Mouse (Mus musculus) ES-Bruce4 (cell line): Measurements from ENCODE around the gene Bcl11b. TPM values are rescaled to one million over a fixed set of nuclear protein-coding genes. Genes with fewer than 3 reads are reported as not detected.
A peak's percentile ranks its signal among the peaks of the same experiment; 100 is the strongest.

ENCODE experiments used
- H3K27ac ChIP-seq: 2 replicates; pipeline ENCODE4 v1.5.1; 2012; ENCODE audit warnings: low read length, inconsistent platforms; ENCODE audit not compliant: insufficient read depth
- H3K27me3 ChIP-seq: 2 replicates; pipeline ENCODE4 v1.6.1; 2012; ENCODE audit warnings: mild to moderate bottlenecking, low read length, inconsistent platforms; ENCODE audit not compliant: control insufficient read depth, poor library complexity, insufficient read depth, severe bottlenecking
- H3K36me3 ChIP-seq: 2 replicates; pipeline ENCODE4 v1.6.1; 2012; ENCODE audit warnings: inconsistent platforms, mild to moderate bottlenecking, low read length, moderate library complexity; ENCODE audit not compliant: control insufficient read depth, poor library complexity, insufficient read depth, severe bottlenecking
- H3K4me1 ChIP-seq: one replicate; pipeline ENCODE4 v1.8.1; 2011; ENCODE audit warnings: low read length; ENCODE audit not compliant: control insufficient read depth, insufficient read depth
- H3K4me3 ChIP-seq: 2 replicates; pipeline ENCODE4 v1.5.1; 2011; ENCODE audit warnings: low read depth, mild to moderate bottlenecking, low read length
- H3K9ac ChIP-seq: 2 replicates; pipeline ENCODE4 v1.6.1; 2012; ENCODE audit warnings: low read depth, mild to moderate bottlenecking, inconsistent platforms; ENCODE audit not compliant: poor library complexity, severe bottlenecking
- H3K9me3 ChIP-seq: replicated peaks from 2 replicates; pipeline ENCODE4 v1.6.1; 2012; ENCODE audit warnings: mild to moderate bottlenecking, low read length, inconsistent platforms; ENCODE audit not compliant: control insufficient read depth, poor library complexity, insufficient read depth, severe bottlenecking
- CTCF ChIP-seq: IDR thresholded peaks from one replicate; pipeline ENCODE4 v1.8.1; 2011; ENCODE audit warnings: low read depth, low read length
- EP300 ChIP-seq: IDR thresholded peaks from 2 replicates; pipeline ENCODE4 v1.6.1; 2011; ENCODE audit warnings: low read depth, low read length; ENCODE audit not compliant: insufficient read depth
- POLR2A ChIP-seq: IDR thresholded peaks from one replicate; pipeline ENCODE4 v1.8.1; 2011; ENCODE audit warnings: low read length; ENCODE audit not compliant: insufficient read depth
- polyA plus RNA-seq: library from polyadenylated mRNA; stranded (reverse); fragments of >200 nt; gene quantifications from 2 replicates; pipeline ENCODE4 v1.2.4, GENCODE M21; 2011; ENCODE audit warnings: low read depth; ENCODE audit not compliant: missing spikeins, insufficient read depth, insufficient read length

The Bcl11b gene
- polyA plus RNA-seq, 1 experiment: 0.69 TPM

GRCm38 (mm10) chr12:107920076-107920475, 83.3 kb downstream of the Bcl11b start:
- no peak overlapping the region for H3K27ac ChIP-seq
- no peaks in the 10 kb centered on the region for H3K36me3 ChIP-seq
- H3K27me3 ChIP-seq: no peaks in the 10 kb centered on the region
- H3K9ac ChIP-seq: no peak overlapping the region
- no peak overlapping the region for H3K4me3 ChIP-seq
- no peaks in the 10 kb centered on the region for H3K4me1 ChIP-seq
- TF ChIP-seq EP300 (no peak), CTCF (no peak), POLR2A (no peak)
- H3K9me3 ChIP-seq: no peaks in the 10 kb centered on the region

GRCm38 (mm10) chr12:107918779-107919178, 84.6 kb downstream of the Bcl11b start:
- Histone ChIP-seq H3K4me3 (no peak overlapping the region), H3K27ac (no peak overlapping the region), H3K4me1 (no peaks in the 10 kb centered on the region), H3K27me3 (no peaks in the 10 kb centered on the region), H3K9me3 (no peaks in the 10 kb centered on the region), H3K9ac (no peak overlapping the region), H3K36me3 (no peaks in the 10 kb centered on the region)
- TF ChIP-seq EP300 (no peak), CTCF (no peak), POLR2A (no peak)

- Histone ChIP-seq H3K4me3 (peak overlapping the region; percentile 45), H3K27ac (no peak overlapping the region)
- no peak for TF ChIP-seq POLR2A
- TF ChIP-seq EP300: no peak
- TF ChIP-seq CTCF: no peak
Observed at GRCm38 (mm10) chr12:107916008-107916407, 87.4 kb downstream of the Bcl11b start.

GRCm38 (mm10) chr12:107915396-107915795, 88.0 kb downstream of the Bcl11b start:
- Histone ChIP-seq H3K9ac (no peak overlapping the region), H3K9me3 (no peaks in the 10 kb centered on the region), H3K4me3 (peak overlapping the region; percentile 45), H3K27me3 (no peaks in the 10 kb centered on the region), H3K36me3 (no peaks in the 10 kb centered on the region), H3K4me1 (no peaks in the 10 kb centered on the region), H3K27ac (no peak overlapping the region)
- TF ChIP-seq EP300: no peak
- no peak for TF ChIP-seq CTCF
- TF ChIP-seq POLR2A: no peak

More at GRCm38 (mm10) chr12:107916008-107916407, 87.4 kb downstream of the Bcl11b start:
- Histone ChIP-seq H3K9me3 (no peaks in the 10 kb centered on the region), H3K9ac (no peak overlapping the region), H3K27me3 (no peaks in the 10 kb centered on the region), H3K4me1 (no peaks in the 10 kb centered on the region), H3K36me3 (no peaks in the 10 kb centered on the region)

GRCm38 (mm10) chr12:107908826-107909225, 94.6 kb downstream of the Bcl11b start:
- Histone ChIP-seq H3K4me1 (no peaks in the 10 kb centered on the region), H3K27me3 (no peaks in the 10 kb centered on the region), H3K9ac (no peak overlapping the region), H3K9me3 (no peaks in the 10 kb centered on the region; the same call in 1 of the 2 replicates), H3K36me3 (no peaks in the 10 kb centered on the region), H3K4me3 (no peak overlapping the region), H3K27ac (no peak overlapping the region)
- TF ChIP-seq CTCF: no peak
- no peak for TF ChIP-seq EP300
- TF ChIP-seq POLR2A: no peak

GRCm38 (mm10) chr12:107905333-107905732, 98.1 kb downstream of the Bcl11b start:
- H3K4me1 ChIP-seq: no peaks in the 10 kb centered on the region
- H3K4me3 ChIP-seq: no peak overlapping the region
- TF ChIP-seq EP300: no peak
- no peak for TF ChIP-seq POLR2A
- TF ChIP-seq CTCF: no peak
- no peak overlapping the region for H3K9ac ChIP-seq
- no peaks in the 10 kb centered on the region for H3K36me3 ChIP-seq
- no peaks in the 10 kb centered on the region for H3K27me3 ChIP-seq
- H3K27ac ChIP-seq: no peak overlapping the region
- no peaks in the 10 kb centered on the region; the same call in 1 of the 2 replicates for H3K9me3 ChIP-seq
